Mouse (Mus musculus) granulocyte monocyte progenitor cell, adult 5-6 weeks (primary cell): ENCODE measurements around the gene Krtcap2. TPM values are rescaled to one million over a fixed set of nuclear protein-coding genes. Genes with fewer than 3 reads are reported as not detected.
A peak's percentile ranks its signal among the peaks of the same experiment; 100 is the strongest.

Source experiments
- ATAC-seq: replicated peaks from 2 replicates; pipeline ENCODE4 v1.8.0; 2016; ENCODE audit warnings: mild to moderate bottlenecking, moderate TSS enrichment, inconsistent platforms; ENCODE audit not compliant: poor library complexity, severe bottlenecking
- total RNA-seq, 2 experiments: library from RNA; stranded (forward) in 1 of 2; stranded (reverse) in 1 of 2; fragments of 200-712, 200-1000 nt in 1 of 2; fragments of >200 nt in 1 of 2; fragmentation: Nextera tagmentation in 1 of 2; gene quantifications; 2 replicates each; pipeline ENCODE4 v1.2.3; 2014 to 2017

The Krtcap2 gene
- total RNA-seq, 2 experiments from 2014 or later: 312 to 384 TPM

DNA sequence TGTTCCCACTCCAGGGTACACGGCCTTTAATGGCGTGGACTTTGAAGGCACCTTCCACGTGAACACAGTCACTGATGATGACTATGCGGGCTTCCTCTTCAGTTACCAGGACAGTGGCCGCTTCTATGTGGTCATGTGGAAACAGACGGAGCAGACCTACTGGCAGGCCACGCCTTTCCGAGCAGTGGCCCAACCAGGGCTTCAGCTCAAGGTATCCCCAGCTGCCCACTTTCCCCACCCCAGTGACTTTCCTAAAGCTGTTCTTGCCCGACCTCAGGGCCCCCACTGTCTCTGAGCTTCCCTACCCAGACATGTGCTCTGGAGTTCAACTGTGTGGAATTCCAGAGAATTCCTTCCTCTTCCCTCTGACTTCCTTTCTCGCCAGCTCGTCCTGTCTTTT lies 21.0 kb upstream of the Krtcap2 start:
- no peak for ATAC-seq

DNA sequence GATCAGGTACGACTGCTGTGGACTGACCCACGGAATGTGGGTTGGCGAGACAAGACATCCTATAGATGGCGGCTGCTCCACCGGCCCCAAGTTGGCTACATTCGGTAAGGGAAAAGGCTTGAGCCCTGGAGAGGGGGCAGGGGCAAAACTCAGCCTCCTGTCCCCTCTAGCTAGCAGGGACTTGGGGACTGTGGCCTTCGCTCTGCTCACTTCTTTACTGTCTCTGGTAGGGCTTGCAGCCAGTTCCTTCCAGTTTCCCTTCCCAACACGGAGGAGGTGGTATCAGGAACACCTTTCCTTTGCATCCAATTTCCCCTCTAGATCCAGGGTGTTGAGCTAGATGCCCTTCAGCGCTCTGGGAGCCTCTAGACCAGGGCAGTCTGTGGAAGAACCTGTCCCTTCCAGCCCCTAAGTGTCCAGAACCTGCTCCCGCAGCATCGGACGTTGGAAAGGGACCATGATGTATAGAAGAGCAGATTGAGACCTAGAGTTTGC lies 20.4 kb upstream of the Krtcap2 start:
- ATAC-seq: no peak

DNA sequence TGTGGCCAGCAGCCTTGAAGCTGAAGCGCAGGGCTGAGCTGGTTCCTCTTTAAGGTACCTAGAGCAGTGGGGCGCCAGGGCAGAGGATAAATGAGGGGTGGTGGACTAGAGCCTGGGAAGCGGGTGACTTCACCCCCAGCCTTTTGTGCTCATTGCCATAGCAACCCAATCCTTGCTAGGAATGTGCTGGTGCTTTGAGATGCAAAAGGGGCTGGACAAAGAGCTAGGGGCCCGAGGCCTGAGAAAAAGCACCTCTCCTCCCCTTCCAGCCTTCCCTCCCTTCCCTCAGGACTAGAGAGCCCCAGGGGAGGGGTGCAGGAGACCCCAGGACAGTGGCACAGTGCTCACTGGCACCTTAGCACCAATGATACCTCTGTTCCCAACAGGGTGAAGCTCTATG lies 19.8 kb upstream of the Krtcap2 start:
- ATAC-seq: no peak

DNA sequence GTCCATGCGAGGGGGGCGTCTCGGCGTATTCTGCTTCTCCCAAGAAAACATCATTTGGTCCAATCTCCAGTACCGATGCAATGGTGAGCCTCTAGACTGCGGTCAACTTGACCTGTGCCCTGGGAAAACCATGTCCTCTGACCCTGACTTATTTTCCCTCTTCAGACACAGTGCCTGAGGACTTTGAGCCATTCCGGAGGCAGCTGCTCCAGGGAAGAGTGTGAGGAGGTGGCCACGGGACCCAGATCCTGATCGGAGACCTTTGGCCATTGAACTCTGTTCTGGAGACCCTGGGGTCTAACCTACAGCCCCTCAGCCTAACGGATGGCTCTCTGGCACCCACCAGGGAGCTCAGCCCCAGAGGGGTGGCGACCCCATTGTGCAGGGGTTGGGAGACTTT lies 19.4 kb upstream of the Krtcap2 start:
- no peak for ATAC-seq

DNA sequence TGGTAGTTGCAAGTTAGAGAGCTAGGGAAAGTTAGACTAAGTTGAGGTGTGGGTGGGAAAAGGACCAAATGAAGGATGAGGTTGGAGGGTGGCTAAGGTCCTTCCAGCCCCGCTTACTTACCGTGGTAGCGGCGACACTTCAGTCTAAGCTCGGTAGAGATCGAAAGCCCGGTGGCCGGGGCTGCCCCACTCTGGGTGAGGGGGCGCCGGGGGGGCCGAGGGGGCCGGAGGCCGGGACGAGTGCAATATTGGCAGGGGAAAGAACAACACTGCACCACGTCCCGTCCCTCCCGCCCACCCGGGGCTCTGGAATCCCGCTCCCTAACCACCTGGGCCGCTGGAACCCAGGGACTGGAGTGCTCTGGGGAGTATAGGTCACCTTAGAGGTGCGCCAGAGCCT lies 18.9 kb upstream of the Krtcap2 start, which contains the start of gene Mtx1:
Mtx1 (minus strand) TSS at position 189 of the 400 bp plus-strand sequence.
- no peak for ATAC-seq

DNA sequence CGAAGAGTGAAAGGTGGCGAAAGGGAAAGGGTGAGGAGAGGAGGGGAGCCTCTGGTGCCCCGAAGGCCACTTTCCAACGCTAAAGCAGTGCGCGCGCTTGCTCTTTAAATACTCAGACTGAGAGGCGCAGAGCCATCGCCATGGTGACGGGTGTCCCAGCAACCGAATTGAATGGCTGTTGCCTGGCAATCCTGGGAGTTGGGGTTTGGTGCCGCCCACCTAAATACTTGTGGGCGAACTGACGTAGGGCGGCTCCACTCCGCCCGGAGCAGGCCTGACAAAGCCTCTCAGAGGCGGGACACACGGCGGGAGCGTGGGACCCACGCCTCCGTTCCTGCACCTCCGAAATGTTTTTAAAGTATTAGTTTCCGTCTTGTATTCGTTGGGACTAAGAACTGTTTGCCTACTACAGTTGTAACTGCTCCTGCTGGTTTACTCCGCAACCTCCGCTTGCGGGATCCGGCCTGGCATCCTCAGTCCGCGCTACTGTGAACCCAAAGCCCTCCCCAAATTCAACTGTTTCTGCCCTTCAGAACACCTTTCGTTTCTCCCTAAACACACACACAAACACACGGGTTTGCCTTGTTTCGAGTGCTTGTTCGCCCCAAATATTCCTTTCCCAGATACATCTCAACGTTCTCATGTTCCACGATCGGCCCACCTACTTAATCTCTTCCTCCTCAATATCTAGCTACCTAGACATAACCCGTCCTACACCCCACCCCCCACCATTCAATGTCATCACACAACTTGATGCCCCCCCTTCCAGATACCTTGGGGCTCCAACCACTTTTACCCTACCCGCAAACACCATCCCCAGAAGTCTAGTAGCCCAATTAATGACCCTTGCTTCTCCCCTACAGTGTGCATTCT lies 18.2 kb upstream of the Krtcap2 start:
- ATAC-seq: peak; percentile 61

DNA sequence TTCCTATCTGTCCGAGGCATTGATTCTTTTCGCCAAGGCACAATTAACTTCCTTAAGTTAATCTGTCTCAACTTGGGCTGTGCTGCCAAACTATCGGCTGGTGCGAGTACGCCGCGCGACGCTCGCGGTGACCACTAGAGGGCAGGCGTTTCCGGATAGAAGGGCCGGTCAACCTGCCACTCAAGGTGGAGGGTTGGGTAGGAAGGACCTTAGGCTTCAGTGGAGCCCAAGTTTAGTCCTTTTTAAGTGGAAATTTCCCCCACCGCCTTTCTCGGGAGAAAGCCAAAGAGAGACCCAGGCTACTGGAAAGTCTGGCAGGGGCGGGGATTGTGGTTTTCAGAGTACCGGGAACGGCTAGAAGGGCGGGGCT lies 17.6 kb upstream of the Krtcap2 start:
- ATAC-seq: peak; percentile 76

DNA sequence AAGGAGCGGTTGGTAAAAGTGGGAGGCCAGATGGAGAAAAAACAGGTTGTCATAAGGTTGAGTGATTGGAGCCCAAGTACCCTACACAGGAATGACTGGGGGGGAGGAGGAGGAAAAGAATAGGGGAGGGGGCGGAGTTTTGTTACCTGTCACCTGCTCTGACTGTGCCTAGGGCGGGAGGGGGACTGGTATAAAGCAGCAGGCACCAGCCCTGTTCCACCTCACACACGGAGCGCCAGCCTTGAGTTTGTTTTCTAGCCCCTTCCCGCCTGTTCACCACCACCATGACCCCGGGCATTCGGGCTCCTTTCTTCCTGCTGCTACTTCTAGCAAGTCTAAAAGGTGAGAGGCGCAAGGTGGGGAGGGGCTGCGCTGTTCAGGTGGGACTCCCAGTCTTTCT lies 16.9 kb upstream of the Krtcap2 start, which contains the start of gene Muc1:
Muc1 (plus strand) TSS at position 222 of the 400 bp plus-strand sequence.
- ATAC-seq: no peak

DNA sequence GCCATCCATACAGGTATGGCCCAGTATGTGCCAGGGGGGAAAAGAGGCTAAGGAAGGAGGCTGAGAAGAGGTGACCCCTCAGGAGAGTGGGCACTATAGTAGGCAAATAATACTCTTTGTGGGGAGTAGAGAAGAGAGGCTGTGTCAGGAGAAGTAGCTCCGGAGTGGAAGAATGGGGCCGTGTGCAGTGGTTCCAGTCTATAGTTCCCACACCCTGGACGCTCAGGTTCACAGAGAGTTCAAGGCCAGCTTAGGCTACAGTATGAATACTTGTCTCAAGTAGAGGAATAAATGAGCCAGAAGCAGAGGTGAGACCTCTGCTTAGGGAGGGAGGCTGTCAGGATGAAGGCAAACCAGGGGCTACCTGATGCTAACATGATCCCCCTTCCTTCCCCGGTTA lies 16.5 kb upstream of the Krtcap2 start:
- ATAC-seq: no peak

DNA sequence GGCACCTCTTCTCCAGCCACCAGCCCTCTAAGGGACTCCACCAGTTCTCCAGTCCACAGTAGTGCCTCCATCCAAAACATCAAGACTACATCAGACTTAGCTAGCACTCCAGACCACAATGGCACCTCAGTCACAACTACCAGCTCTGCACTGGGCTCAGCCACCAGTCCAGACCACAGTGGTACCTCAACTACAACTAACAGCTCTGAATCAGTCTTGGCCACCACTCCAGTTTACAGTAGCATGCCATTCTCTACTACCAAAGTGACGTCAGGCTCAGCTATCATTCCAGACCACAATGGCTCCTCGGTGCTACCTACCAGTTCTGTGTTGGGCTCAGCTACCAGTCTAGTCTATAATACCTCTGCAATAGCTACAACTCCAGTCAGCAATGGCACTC lies 15.2 kb upstream of the Krtcap2 start:
- no peak for ATAC-seq

DNA sequence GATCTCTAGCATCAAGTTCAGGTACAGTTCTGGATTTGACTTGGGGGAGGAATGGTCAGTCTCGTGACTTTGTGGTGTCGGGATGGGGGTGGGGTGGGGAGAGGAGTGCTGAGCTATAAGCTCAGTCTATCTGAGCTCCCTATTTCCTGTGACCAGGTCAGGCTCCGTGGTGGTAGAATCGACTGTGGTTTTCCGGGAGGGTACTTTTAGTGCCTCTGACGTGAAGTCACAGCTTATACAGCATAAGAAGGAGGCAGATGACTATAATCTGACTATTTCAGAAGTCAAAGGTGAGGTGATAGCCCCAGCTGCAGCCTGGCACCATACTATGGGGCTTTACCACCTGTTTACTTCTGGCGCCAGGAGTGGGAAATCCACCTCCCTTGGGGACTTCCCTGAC lies 14.4 kb upstream of the Krtcap2 start:
- ATAC-seq: no peak

DNA sequence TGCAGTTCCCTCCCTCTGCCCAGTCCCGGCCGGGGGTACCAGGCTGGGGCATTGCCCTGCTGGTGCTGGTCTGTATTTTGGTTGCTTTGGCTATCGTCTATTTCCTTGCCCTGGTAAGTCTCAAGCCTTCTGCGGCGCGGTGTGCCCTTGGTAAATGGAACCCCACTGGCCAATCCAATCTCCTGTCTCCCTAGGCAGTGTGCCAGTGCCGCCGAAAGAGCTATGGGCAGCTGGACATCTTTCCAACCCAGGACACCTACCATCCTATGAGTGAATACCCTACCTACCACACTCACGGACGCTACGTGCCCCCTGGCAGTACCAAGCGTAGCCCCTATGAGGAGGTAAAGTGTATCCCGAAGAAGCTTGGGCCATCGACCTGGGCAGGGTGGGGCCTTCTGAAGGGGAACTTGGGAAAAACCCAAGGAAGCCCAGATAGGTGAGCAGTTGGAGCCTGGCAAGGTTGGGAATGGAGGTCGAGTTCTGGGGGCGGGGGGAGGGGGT lies 13.9 kb upstream of the Krtcap2 start:
- no peak for ATAC-seq

DNA sequence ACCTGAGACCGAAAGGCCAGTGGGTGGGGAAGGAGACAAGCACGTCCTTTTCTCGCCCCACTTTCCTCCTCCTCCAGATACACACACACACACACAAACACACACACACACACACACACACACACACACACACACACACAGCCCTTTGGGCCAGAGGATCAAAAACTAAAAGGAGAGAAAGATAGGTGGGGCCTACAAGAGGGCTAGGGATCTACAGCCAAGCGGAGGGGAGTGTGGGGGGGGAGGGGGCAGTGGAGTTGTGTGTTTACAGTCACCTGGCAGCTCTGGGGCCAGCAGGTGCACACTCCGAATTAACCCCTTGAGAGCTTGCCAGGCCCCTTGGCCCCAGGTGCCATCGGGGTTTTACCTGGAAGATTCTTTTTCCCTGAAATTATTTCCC lies 13.2 kb upstream of the Krtcap2 start:
- no peak for ATAC-seq

DNA sequence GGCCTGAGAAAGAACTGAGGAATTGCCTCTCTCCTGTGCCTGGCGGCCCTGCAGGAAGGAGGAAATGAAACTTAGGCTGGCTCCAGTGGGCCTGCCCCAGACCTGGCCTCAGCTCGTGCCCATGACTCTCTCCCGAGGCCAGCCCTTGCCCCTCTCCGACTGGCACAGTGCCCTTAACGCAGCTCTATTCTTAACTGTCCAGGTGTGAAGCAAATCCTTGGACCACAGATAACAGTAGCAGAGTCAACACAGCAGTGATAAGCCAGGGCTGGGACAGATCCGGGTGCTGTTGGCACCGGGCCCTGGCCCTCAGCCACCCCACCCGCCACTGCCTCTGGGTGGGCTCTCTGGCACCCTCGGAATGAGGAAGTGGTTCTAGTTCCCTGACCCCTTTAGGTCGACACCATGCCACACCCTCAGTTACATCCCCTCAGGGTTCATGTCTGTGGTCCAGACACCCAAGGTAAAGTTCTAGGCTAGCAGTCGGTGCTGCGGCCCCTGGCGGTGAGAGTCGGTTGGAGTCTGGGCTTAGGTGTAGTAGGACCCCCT lies 12.1 kb upstream of the Krtcap2 start:
- ATAC-seq: peak; percentile 87

DNA sequence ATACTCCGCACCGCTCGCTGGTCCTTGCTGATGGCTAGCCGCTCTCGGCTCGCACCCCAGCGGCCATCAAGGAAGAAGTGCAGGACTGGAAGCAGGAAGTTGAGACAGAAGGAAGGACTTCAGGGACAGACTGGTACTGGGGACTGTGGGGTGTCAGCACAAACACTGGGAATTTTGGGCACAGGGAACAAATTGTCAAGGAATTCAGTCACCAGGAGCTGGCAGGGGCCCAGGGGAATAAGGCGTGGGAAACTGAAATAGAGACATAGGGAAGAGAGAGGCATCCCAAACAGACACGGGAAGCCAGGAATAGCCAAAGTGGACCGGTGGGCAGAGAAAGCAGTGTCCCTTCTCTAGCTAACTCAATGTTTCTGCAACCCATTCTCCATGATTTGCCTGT lies 9.2 kb upstream of the Krtcap2 start:
- no peak for ATAC-seq

DNA sequence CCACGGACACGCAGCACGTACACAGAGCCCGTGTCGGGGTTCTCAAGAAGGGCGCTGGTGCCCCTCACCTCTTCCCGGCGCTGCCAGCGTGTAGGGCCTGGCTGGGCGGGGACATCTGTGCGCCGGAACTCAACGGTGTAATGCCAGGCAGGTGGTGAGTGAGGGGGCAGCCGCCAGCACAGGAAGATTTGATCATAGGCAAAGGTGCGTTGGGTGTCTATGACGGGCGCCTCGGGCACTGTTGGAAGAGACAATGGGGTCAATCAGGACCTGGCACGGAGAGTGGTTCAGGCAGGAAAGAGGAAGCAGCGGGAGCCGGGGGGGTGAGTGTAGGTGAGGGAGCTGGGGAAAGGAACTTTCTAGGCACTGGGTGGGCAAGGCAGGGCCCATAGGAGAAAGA lies 8.1 kb upstream of the Krtcap2 start:
- ATAC-seq: no peak

DNA sequence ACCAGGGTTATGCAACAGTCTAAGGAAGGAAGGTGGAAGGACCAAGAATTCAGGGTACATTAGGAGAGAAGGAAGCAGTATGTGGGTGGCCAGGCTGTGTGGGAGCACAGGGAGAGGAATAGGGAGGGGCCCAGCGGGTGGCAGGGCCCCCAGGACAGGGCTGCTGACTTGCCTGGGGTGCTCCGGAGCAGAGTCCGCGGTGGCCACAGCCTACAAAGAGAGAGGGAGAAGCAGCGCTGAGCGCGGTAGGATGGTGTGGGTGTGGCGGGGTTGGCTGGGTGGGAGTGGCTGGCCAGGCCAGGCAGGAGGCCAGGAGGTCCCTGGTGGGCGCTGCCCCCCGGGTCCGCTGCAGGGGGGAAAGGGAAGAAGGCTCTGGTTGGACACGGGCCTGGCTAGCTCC lies 7.3 kb upstream of the Krtcap2 start:
- ATAC-seq: no peak

DNA sequence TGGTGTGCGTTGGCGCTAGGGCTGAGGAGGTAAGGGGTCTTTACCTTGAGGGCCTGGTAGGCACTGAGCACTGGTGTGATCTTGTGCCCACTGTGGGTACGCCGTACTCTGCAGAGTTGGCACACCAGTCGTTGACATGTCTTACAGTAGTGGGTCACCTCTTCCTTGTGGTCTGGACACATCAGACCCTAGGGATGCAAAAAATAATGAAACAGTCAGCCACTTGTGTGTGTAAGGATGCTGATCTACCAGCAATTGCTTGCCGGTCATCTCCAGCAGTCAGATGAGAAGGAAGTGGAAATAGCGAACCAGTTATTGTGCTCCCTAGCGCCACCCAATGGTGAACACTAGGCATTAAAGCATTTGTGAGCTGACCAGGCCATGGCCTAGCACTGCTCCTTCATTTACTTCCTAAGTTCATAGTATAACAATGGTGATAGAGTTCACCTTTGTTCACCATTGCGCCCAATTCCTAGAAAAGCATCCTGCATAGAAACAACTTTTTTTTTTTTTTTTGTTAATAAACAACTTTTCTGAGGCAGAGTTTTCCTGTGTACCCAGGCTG lies 3.4 kb upstream of the Krtcap2 start:
- ATAC-seq: peak; percentile 36; the same call in 1 of the 2 replicates

DNA sequence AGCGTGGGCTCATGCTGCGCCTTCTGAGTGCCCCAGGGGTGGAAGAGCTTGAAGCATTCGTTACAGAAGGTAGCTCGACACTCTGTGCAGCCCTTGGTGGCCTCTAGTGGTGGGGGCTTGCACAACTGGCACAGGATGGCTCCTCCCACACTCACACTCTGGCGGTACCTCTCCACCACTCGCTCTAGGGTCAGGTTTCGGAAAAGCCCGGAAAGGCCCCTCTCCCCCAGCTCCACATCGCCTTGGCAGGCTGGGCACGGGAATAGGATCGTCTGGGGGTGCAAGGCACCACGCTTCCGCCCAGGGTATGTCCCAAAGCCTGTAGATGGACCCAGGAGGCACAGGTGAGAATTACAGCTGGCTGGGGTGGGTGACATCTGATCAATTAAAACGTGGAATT lies 2.2 kb upstream of the Krtcap2 start:
- ATAC-seq: peak; percentile 69

DNA sequence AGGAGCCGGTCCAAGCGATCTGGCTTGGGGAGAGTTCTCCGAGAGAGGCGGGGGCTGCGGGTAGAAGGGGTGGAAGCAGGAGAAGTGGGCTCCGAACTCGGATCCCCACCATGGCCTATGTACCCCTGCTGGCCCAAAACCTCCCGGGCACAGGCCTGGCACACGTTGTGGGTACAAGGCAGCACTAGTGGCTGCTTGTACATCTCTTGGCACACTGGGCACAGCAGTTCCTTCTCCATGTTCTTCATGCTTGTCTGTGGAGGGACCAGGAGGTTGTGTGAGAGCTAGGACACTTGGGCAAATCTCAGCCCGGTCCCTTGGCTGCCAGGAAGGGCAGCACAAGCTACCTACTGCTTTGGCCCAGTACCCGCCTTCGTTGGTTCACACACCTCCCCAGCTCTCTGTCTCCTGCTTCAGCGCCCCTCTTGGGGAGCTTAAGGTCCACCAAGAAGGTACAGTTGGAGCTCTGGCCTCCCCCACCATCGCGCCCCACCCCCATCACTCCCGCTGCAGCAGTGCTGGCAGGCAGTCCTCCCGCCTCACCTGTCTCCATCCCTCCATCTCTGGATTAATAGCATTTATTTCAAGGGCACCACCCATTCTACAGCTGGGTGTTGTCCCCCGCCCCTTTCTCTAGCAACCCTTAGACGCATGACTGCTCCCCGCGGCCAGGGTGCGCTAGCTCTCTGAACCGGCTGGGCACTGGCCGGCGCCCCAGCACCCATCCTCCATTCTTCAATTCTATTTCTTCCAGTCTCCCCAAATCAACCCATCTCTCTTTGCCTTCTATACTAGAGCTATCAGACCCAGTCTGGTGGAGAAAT lies 1.4 kb upstream of the Krtcap2 start:
- 0 out of 2 replicates have a peak, but pooled peaks have one; percentile 20 for ATAC-seq
